Mouse (Mus musculus) lung, embryonic 14.5 days (tissue): ENCODE measurements around the gene 1700022I11Rik. TPM values are rescaled to one million over a fixed set of nuclear protein-coding genes. Genes with fewer than 3 reads are reported as not detected.
A peak's percentile ranks its signal among the peaks of the same experiment; 100 is the strongest.

Experiments
- ATAC-seq: fragments of 200-750 bp; cut with Nextera tagmentation; 2 replicates; pipeline ENCODE4 v1.8.0; 2017; ENCODE audit warnings: mild to moderate bottlenecking, moderate TSS enrichment, moderate library complexity; ENCODE audit not compliant: insufficient read depth
- DNase-seq: peaks from one replicate; pipeline ENCODE4 v3.0.0-alpha.2; 2015
- H3K27ac ChIP-seq: fragments of 300-500 bp; sonication (generic); 2 replicates; pipeline ENCODE4 v1.5.1; 2014; ENCODE audit warnings: low read depth, mild to moderate bottlenecking, moderate library complexity
- H3K27me3 ChIP-seq: fragments of 300-500 bp; sonication (generic); 2 replicates; pipeline ENCODE4 v1.6.1; 2014; ENCODE audit warnings: low read length, control low read depth; ENCODE audit not compliant: insufficient read depth
- H3K36me3 ChIP-seq: fragments of 300-500 bp; sonication (generic); 2 replicates; pipeline ENCODE4 v1.6.1; 2014; ENCODE audit warnings: control low read depth; ENCODE audit not compliant: insufficient read depth
- H3K4me1 ChIP-seq: fragments of 300-500 bp; sonication (generic); 2 replicates; pipeline ENCODE4 v1.6.1; 2014; ENCODE audit warnings: antibody characterized with exemption, control low read depth; ENCODE audit not compliant: insufficient read depth
- H3K4me2 ChIP-seq: fragments of 300-500 bp; sonication (generic); 2 replicates; pipeline ENCODE4 v1.6.1; 2014; ENCODE audit warnings: mild to moderate bottlenecking
- H3K4me3 ChIP-seq: fragments of 300-500 bp; sonication (generic); 2 replicates; pipeline ENCODE4 v1.5.1; 2014; ENCODE audit warnings: low read depth, low read length
- H3K9ac ChIP-seq: fragments of 300-500 bp; sonication (generic); 2 replicates; pipeline ENCODE4 v1.6.1; 2014
- H3K9me3 ChIP-seq: fragments of 300-500 bp; sonication (generic); 2 replicates; pipeline ENCODE4 v1.6.1; 2016; ENCODE audit warnings: low read depth, low read length, control low read depth
- CTCF ChIP-seq: IDR thresholded peaks from 2 replicates; pipeline ENCODE4 v1.5.1; 2016; ENCODE audit warnings: antibody characterized with exemption, low read depth
- whole genome bisulfite sequencing: fragments of 180-500 bp; shearing (Covaris S2); extraction: QIAGEN DNeasy Blood & Tissue Kit; methylation state at CpG from one replicate; pipeline ENCODE4 v1.1.7; 2014; 5-methylcytosine and 5-hydroxymethylcytosine counted together
- polyA plus RNA-seq: library from polyadenylated mRNA; unstranded; fragments of >200 nt; fragmentation: Nextera tagmentation; extraction: Ambion mirVana; gene quantifications from 2 replicates; pipeline ENCODE4 v1.2.1, GENCODE M21; 2014

The 1700022I11Rik gene
- 0.43 and 0.46 TPM in 2 replicates for polyA plus RNA-seq

GRCm38 (mm10) chr4:42969304-42969703, at the start of gene 1700022I11Rik:
TSS of gene 1700022I11Rik (plus strand) at chr4:42969604.
- Histone ChIP-seq H3K4me1 (no peaks in the 10 kb centered on the region), H3K36me3 (no peaks in the 10 kb centered on the region), H3K9ac (no peak within 1 kb of the TSS), H3K4me2 (no peak within 1 kb of the TSS), H3K9me3 (no peaks in the 10 kb centered on the region), H3K4me3 (no peak within 1 kb of the TSS), H3K27ac (no peak within 1 kb of the TSS), H3K27me3 (no peaks in the 10 kb centered on the region)
- ATAC-seq (no peak), DNase-seq (no peak)
- TF ChIP-seq CTCF = no peak
- 86% methylated on average over 4 of the region's 4 CpGs for WGBS

DNA sequence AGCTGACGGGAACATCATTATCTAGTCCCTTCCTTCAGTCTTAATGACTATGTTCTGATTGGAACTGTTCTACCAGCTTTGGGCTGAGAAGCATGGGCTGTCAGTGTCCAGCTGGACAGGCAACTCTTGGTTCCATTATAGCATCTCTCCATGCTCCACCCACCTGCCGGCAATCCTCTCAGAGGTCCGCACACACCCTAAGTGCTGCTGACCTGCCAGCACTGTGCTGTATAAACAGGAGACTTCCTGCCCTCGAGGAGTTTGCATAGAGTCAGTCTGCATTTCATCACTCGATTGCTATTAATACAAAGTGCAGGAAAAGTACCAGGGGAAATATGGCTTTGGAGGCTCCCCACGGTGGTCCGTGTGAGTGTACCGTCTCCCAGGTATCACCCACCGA, 48.7 kb upstream of the 1700022I11Rik start:
- ATAC-seq (no peak), DNase-seq (peak; percentile 5)
- Histone ChIP-seq H3K27ac (no peak overlapping the region), H3K36me3 (no peaks in the 10 kb centered on the region), H3K9ac (no peak overlapping the region), H3K4me2 (no peak overlapping the region), H3K27me3 (peaks cover 30% of the 10 kb centered on the region), H3K9me3 (no peaks in the 10 kb centered on the region), H3K4me3 (no peak overlapping the region), H3K4me1 (no peaks in the 10 kb centered on the region)
- no peak for TF ChIP-seq CTCF
- 45% methylated on average over 9 of the region's 9 CpGs for WGBS

GRCm38 (mm10) chr4:42921536-42921935, 47.9 kb upstream of the 1700022I11Rik start:
- no peak for TF ChIP-seq CTCF
- Histone ChIP-seq H3K9me3 (no peaks in the 10 kb centered on the region), H3K4me2 (no peak overlapping the region), H3K4me3 (no peak overlapping the region), H3K36me3 (no peaks in the 10 kb centered on the region), H3K4me1 (no peaks in the 10 kb centered on the region), H3K9ac (no peak overlapping the region), H3K27ac (no peak overlapping the region), H3K27me3 (peaks cover 23% of the 10 kb centered on the region)
- ATAC-seq (no peak), DNase-seq (no peak)
- 62% methylated on average over 2 of the region's 2 CpGs for WGBS

GRCm38 (mm10) chr4:42922056-42922455, 47.3 kb upstream of the 1700022I11Rik start:
- DNase-seq (no peak), ATAC-seq (no peak)
- no peak overlapping the region for H3K9ac ChIP-seq
- WGBS = 63% methylated on average over 6 of the region's 6 CpGs
- H3K9me3 ChIP-seq = no peaks in the 10 kb centered on the region
- H3K27me3 ChIP-seq = peaks cover 20% of the 10 kb centered on the region
- H3K4me2 ChIP-seq = no peak overlapping the region
- no peaks in the 10 kb centered on the region for H3K4me1 ChIP-seq
- no peak for TF ChIP-seq CTCF
- no peak overlapping the region for H3K27ac ChIP-seq
- H3K4me3 ChIP-seq = no peak overlapping the region
- H3K36me3 ChIP-seq = no peaks in the 10 kb centered on the region

DNA sequence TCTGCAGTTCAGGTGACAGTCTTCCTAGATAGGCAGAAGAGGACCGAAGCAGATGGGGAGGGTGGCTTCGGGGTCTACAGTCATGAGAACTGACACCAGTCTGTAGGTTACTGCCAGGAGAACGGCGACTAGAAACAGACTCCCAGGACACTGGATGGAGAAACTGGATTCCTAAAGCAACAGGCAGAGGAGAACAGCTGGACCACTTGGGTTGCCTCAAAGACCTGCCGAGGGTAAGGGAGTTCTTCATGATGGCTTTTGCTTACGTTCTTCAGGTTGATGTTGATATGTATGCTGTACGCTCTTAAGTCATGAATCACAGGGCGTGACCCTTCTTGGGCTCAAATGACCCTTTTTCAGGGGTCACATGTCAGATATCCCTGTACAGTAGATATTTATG, 46.9 kb upstream of the 1700022I11Rik start:
- Histone ChIP-seq H3K4me3 (no peak overlapping the region), H3K27ac (no peak overlapping the region), H3K27me3 (peaks cover 16% of the 10 kb centered on the region), H3K9ac (no peak overlapping the region), H3K4me2 (no peak overlapping the region), H3K4me1 (no peaks in the 10 kb centered on the region), H3K9me3 (no peaks in the 10 kb centered on the region), H3K36me3 (no peaks in the 10 kb centered on the region)
- no peak for DNase-seq
- no peak for TF ChIP-seq CTCF
- ATAC-seq = no peak
- WGBS = 78% methylated on average over 8 of the region's 8 CpGs

DNA sequence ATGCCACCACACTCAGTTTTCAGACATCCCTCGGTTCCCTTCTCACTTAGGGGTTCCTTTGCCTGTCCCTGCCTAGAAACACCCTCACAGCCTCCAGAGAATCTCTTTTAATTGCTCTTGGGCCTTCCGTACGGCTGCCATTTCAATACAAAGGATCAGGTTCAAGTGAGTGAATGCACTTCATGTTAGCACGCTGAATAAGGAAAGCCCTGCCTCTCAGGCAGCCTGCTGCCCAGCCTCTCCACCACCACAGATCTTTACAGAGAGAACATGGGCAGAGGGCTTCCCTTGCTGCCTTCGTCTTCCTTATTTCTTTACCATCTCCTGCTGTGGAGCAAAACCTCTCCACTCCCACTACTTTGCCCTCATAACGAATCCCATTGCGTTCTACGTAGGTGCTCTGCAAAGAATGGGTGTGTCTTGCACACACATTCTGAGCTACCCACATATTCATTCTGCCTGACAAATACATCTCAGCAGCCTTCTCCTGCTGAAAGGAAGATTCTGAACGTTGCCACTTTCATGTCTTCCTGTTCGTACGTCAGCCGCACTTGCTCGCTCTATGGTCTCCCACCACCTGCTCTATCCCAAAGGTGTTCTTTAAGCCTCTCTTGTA, 45.2 kb upstream of the 1700022I11Rik start:
- Histone ChIP-seq H3K4me2 (no peak overlapping the region), H3K27me3 (no peaks in the 10 kb centered on the region), H3K9ac (no peak overlapping the region), H3K4me3 (no peak overlapping the region), H3K4me1 (no peaks in the 10 kb centered on the region), H3K27ac (no peak overlapping the region), H3K9me3 (no peaks in the 10 kb centered on the region), H3K36me3 (no peaks in the 10 kb centered on the region)
- DNase-seq (no peak), ATAC-seq (no peak)
- WGBS = 71% methylated on average over 13 of the region's 13 CpGs
- TF ChIP-seq CTCF = no peak

GRCm38 (mm10) chr4:42928209-42928608, 41.2 kb upstream of the 1700022I11Rik start:
- H3K4me3 ChIP-seq = no peak overlapping the region
- no peaks in the 10 kb centered on the region for H3K27me3 ChIP-seq
- H3K9me3 ChIP-seq = no peaks in the 10 kb centered on the region
- H3K9ac ChIP-seq = no peak overlapping the region
- no peaks in the 10 kb centered on the region for H3K36me3 ChIP-seq
- H3K4me2 ChIP-seq = no peak overlapping the region
- no peak for DNase-seq
- TF ChIP-seq CTCF = no peak
- WGBS = 73% methylated on average over 5 of the region's 5 CpGs
- ATAC-seq = no peak
- no peaks in the 10 kb centered on the region for H3K4me1 ChIP-seq
- no peak overlapping the region for H3K27ac ChIP-seq
